Mouse (Mus musculus) olfactory bulb, adult 2 months (tissue): ENCODE measurements around the gene Mafb. TPM values are rescaled to one million over a fixed set of nuclear protein-coding genes. Genes with fewer than 3 reads are reported as not detected.

ENCODE experiments used
- H3K27ac ChIP-seq: fragments of 200-500 bp; 2 replicates; pipeline ENCODE4 v1.5.1; 2012; ENCODE audit warnings: low read depth, low read length; ENCODE audit not compliant: insufficient read depth
- H3K4me1 ChIP-seq: fragments of 200-500 bp; 2 replicates; pipeline ENCODE4 v1.6.1; 2012; ENCODE audit warnings: low read length; ENCODE audit not compliant: control insufficient read depth, insufficient read depth
- H3K4me3 ChIP-seq: fragments of 200-500 bp; 2 replicates; pipeline ENCODE4 v1.5.1; 2012; ENCODE audit warnings: mild to moderate bottlenecking, low read depth, low read length, moderate library complexity; ENCODE audit not compliant: insufficient read depth
- CTCF ChIP-seq: fragments of 200-500 bp; IDR thresholded peaks from 2 replicates; pipeline ENCODE4 v1.5.1; 2012; ENCODE audit warnings: low read depth, mild to moderate bottlenecking, low read length, moderate library complexity; ENCODE audit not compliant: insufficient read depth
- POLR2A ChIP-seq: fragments of 200-500 bp; IDR thresholded peaks from 2 replicates; pipeline ENCODE4 v1.6.1; 2012; ENCODE audit warnings: mild to moderate bottlenecking, low read depth, low read length, moderate library complexity; ENCODE audit not compliant: insufficient read depth
- WGBS: fragments of 180-500 bp; shearing (Covaris S2); methylation state at CpG from one replicate; pipeline ENCODE4 v1.1.7; 2018; 5-methylcytosine and 5-hydroxymethylcytosine counted together
- polyA plus RNA-seq: library from polyadenylated mRNA; stranded (reverse); fragments of >200 nt; gene quantifications from 2 replicates; pipeline ENCODE4 v1.2.4, GENCODE M21; 2012; ENCODE audit warnings: low replicate concordance; ENCODE audit not compliant: missing spikeins, insufficient read depth, insufficient read length

The Mafb gene
- polyA plus RNA-seq, result not detected in 2 replicates

- Histone ChIP-seq H3K27ac (no peak within 1 kb of the TSS), H3K4me3 (peak within 1 kb of the TSS; percentile 56), H3K4me1 (peaks cover 38% of the 10 kb centered on the region)
- 1% methylated on average over 36 of the region's 37 CpGs for WGBS
- TF ChIP-seq POLR2A, result peak; percentile 80
- no peak for TF ChIP-seq CTCF
These were observed at the start of gene Mafb for GRCm38 (mm10) chr2:160366980-160367338. TSS of gene Mafb (minus strand) at chr2:160367065.

GRCm38 (mm10) chr2:160415161-160415560, 48.3 kb upstream of the Mafb start:
- Histone ChIP-seq H3K4me1 (no peaks in the 10 kb centered on the region), H3K4me3 (no peak overlapping the region), H3K27ac (no peak overlapping the region)
- TF ChIP-seq CTCF (no peak), POLR2A (no peak)
- 93% methylated on average over 8 of the region's 8 CpGs for WGBS

DNA sequence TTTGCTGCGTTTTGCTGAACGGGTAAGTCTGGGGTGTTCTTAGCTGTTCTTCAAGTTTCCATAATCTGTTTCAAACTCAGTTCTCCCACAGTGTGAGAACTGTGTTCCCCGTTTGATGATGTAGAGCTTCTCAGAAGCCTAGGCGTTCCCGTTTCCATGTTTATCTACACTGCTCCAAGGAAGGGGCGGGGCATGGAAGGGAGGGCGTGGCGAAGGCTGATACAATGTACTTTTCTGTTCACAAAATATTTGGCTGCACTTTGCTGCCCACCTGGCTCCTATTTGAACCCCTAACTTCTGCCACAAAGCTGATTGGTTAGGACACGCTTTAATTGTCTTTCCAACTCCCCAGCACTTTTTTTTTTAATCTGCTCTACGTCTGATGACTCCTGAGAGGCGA, 47.9 kb upstream of the Mafb start:
- WGBS, result 93% methylated on average over 11 of the region's 11 CpGs
- no peaks in the 10 kb centered on the region for H3K4me1 ChIP-seq
- TF ChIP-seq POLR2A (no peak), CTCF (no peak)

GRCm38 (mm10) chr2:160413982-160414381, 47.1 kb upstream of the Mafb start:
- TF ChIP-seq POLR2A (no peak), CTCF (no peak)
- Histone ChIP-seq H3K27ac (no peak overlapping the region), H3K4me3 (no peak overlapping the region), H3K4me1 (no peaks in the 10 kb centered on the region)
- 92% methylated on average over 5 of the region's 5 CpGs for WGBS

More for the DNA sequence above, 47.9 kb upstream of the Mafb start:
- no peak overlapping the region for H3K27ac ChIP-seq
- no peak overlapping the region for H3K4me3 ChIP-seq

GRCm38 (mm10) chr2:160413055-160413454, 46.2 kb upstream of the Mafb start:
- H3K4me3 ChIP-seq, result no peak overlapping the region
- TF ChIP-seq CTCF (no peak), POLR2A (no peak)
- no peaks in the 10 kb centered on the region for H3K4me1 ChIP-seq
- H3K27ac ChIP-seq, result no peak overlapping the region
- WGBS, result 63% methylated on average over 12 of the region's 12 CpGs

DNA sequence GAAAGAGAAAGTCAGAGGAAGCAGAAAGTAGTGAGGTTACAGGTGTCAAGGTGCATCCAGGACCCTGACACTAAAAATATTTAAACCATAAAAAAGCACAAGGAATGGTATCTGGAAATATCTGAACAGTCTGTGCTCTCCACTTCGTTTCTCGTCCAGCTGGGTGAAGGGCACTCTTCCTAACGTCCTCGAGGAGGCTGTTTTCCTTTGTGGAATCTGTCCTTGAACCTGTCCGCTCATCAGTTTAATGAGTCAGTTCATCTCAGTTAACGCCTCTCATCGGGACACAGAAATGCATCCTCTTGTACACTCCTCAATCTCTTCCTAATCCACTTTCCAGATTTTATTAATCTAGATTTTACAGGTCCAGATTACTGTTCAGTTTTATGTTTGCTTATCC, 44.6 kb upstream of the Mafb start:
- TF ChIP-seq CTCF (no peak), POLR2A (no peak)
- H3K4me3 ChIP-seq, result no peak overlapping the region
- no peaks in the 10 kb centered on the region for H3K4me1 ChIP-seq
- H3K27ac ChIP-seq, result no peak overlapping the region
- WGBS, result 89% methylated on average over 7 of the region's 7 CpGs

- no peak for TF ChIP-seq POLR2A
- 0 out of 2 replicates have a peak, but pooled peaks have one; percentile 25 for TF ChIP-seq CTCF
- Histone ChIP-seq H3K4me1 (no peaks in the 10 kb centered on the region), H3K4me3 (no peak overlapping the region), H3K27ac (no peak overlapping the region)
- 91% methylated on average over 3 of the region's 3 CpGs for WGBS
These were observed 40.9 kb upstream of the Mafb start for GRCm38 (mm10) chr2:160407720-160408119.

GRCm38 (mm10) chr2:160397747-160398146, 30.9 kb upstream of the Mafb start:
- Histone ChIP-seq H3K4me3 (no peak overlapping the region), H3K4me1 (no peaks in the 10 kb centered on the region), H3K27ac (no peak overlapping the region)
- TF ChIP-seq CTCF (no peak), POLR2A (no peak)
- WGBS, result 69% methylated on average over 12 of the region's 12 CpGs

- WGBS, result 87% methylated on average over 7 of the region's 7 CpGs
- no peak overlapping the region for H3K4me3 ChIP-seq
- no peak overlapping the region for H3K27ac ChIP-seq
- H3K4me1 ChIP-seq, result no peaks in the 10 kb centered on the region
- no peak for TF ChIP-seq POLR2A
- no peak for TF ChIP-seq CTCF
These were observed 27.9 kb upstream of the Mafb start for GRCm38 (mm10) chr2:160394735-160395134.

GRCm38 (mm10) chr2:160392648-160393047, 25.8 kb upstream of the Mafb start:
- peaks cover 3% of the 10 kb centered on the region for H3K4me1 ChIP-seq
- WGBS, result 92% methylated on average over 3 of the region's 3 CpGs
- H3K4me3 ChIP-seq, result no peak overlapping the region
- no peak overlapping the region for H3K27ac ChIP-seq
- TF ChIP-seq CTCF (no peak), POLR2A (no peak)
